Mouse (Mus musculus) limb, embryonic 13.5 days (tissue): Measurements from ENCODE around the gene Atp8a2. TPM values are rescaled to one million over a fixed set of nuclear protein-coding genes. Genes with fewer than 3 reads are reported as not detected.

Experiments
- ATAC-seq: fragments of 200-750 bp; cut with Nextera tagmentation; 2 replicates; pipeline ENCODE4 v1.8.0; 2017; ENCODE audit warnings: low read depth, moderate number of reproducible peaks, moderate TSS enrichment; ENCODE audit not compliant: low FRiP score
- H3K27ac ChIP-seq: fragments of 300-500 bp; sonication (generic); 2 replicates; pipeline ENCODE4 v1.5.1; 2015; ENCODE audit warnings: inconsistent platforms, mild to moderate bottlenecking, moderate library complexity
- H3K27me3 ChIP-seq: fragments of 300-500 bp; sonication (generic); 2 replicates; pipeline ENCODE4 v1.6.1; 2015; ENCODE audit warnings: mild to moderate bottlenecking, inconsistent platforms
- H3K36me3 ChIP-seq: fragments of 300-500 bp; sonication (generic); 2 replicates; pipeline ENCODE4 v1.6.1; 2015; ENCODE audit warnings: inconsistent platforms, mild to moderate bottlenecking, moderate library complexity
- H3K4me1 ChIP-seq: fragments of 300-500 bp; sonication (generic); 2 replicates; pipeline ENCODE4 v1.6.1; 2015; ENCODE audit warnings: inconsistent platforms
- H3K4me2 ChIP-seq: fragments of 300-500 bp; sonication (generic); replicated peaks from 2 replicates; pipeline ENCODE4 v1.6.1; 2015; ENCODE audit warnings: inconsistent platforms, mild to moderate bottlenecking, moderate library complexity
- H3K4me3 ChIP-seq: fragments of 300-500 bp; sonication (generic); 2 replicates; pipeline ENCODE4 v1.5.1; 2015; ENCODE audit warnings: moderate library complexity, mild to moderate bottlenecking, inconsistent platforms
- H3K9ac ChIP-seq: fragments of 300-500 bp; sonication (generic); 2 replicates; pipeline ENCODE4 v1.6.1; 2015; ENCODE audit warnings: mild to moderate bottlenecking, inconsistent platforms
- H3K9me3 ChIP-seq: fragments of 300-500 bp; sonication (generic); 2 replicates; pipeline ENCODE4 v1.6.1; 2016; ENCODE audit warnings: inconsistent platforms
- WGBS: fragments of 180-500 bp; shearing (Covaris S2); methylation state at CpG from one replicate; pipeline ENCODE4 v1.1.7; 2015; 5-methylcytosine and 5-hydroxymethylcytosine counted together
- polyA plus RNA-seq: library from polyadenylated mRNA; unstranded; fragments of >200 nt; fragmentation: Nextera tagmentation; extraction: Ambion mirVana; gene quantifications from 2 replicates; pipeline ENCODE4 v1.2.1, GENCODE M21; 2015

Atp8a2 gene
- polyA plus RNA-seq, 1 experiment from 2014 or later: 3.2 TPM

- Histone ChIP-seq H3K4me1 (no peaks in the 10 kb centered on the region), H3K27ac (no peak overlapping the region), H3K27me3 (no peaks in the 10 kb centered on the region), H3K9ac (no peak overlapping the region), H3K36me3 (no peaks in the 10 kb centered on the region), H3K4me3 (no peak overlapping the region), H3K9me3 (no peaks in the 10 kb centered on the region), H3K4me2 (no peak overlapping the region)
- ATAC-seq: no peak
- WGBS: 56% methylated on average over 1 of the region's 2 CpGs
Measured at GRCm38 (mm10) chr14:59978007-59978406, 219.0 kb downstream of the Atp8a2 start.

GRCm38 (mm10) chr14:59971221-59971730 lies 225.7 kb downstream of the Atp8a2 start:
- Histone ChIP-seq H3K9me3 (no peaks in the 10 kb centered on the region), H3K4me2 (no peak overlapping the region), H3K4me3 (no peak overlapping the region), H3K4me1 (peaks cover 18% of the 10 kb centered on the region), H3K36me3 (no peaks in the 10 kb centered on the region), H3K27me3 (0 out of 2 replicates have a peak, but pooled peaks cover 2% of the 10 kb centered on the region), H3K27ac (no peak overlapping the region), H3K9ac (no peak overlapping the region)
- ATAC-seq: no peak
- 38% methylated on average over 5 of the region's 5 CpGs for WGBS

GRCm38 (mm10) chr14:59969485-59970134 lies 227.4 kb downstream of the Atp8a2 start:
- no peak overlapping the region for H3K4me2 ChIP-seq
- H3K4me1 ChIP-seq: peaks cover 18% of the 10 kb centered on the region
- WGBS: 30% methylated on average over 7 of the region's 7 CpGs
- H3K27ac ChIP-seq: no peak overlapping the region
- no peak for ATAC-seq
- no peak overlapping the region for H3K9ac ChIP-seq
- H3K27me3 ChIP-seq: 0 out of 2 replicates have a peak, but pooled peaks cover 2% of the 10 kb centered on the region
- H3K36me3 ChIP-seq: no peaks in the 10 kb centered on the region
- no peak overlapping the region for H3K4me3 ChIP-seq
- H3K9me3 ChIP-seq: no peaks in the 10 kb centered on the region

DNA sequence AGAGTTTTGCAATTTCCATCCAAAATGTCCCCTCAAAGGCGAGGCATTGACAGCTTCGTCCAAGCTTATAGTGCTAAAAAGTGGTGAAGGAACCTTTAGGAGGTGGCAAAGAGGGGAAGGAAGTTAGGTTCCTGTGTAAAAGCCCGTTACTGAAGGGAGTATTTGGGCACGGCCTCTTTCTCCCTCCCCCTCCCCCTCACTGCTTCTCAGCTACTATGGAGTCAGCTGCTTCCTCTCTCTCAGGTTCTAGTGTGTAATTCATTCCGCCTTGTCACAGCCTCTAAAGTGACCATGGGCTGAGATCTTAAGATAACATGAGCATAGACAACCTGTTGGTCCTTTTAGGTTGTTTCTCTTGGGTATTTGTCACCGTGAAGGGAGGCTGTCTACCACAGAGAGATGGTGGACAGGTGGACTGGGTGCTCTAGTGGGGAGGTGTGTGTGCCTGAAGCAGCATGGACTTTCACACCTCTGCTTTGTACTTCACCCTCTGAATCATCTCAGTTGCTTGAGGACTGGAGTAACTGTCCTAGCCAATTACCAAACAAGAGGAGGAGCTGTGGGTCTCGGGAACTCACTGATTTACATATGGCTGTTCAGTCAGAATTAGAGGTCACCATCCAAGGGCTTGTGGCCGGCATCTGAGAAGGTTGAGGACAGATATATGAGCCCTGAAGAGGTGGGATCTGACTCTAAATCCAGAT lies 229.0 kb downstream of the Atp8a2 start:
- 70% methylated on average over 8 of the region's 8 CpGs for WGBS
- no peak for ATAC-seq
- peaks cover 18% of the 10 kb centered on the region for H3K4me1 ChIP-seq
- H3K4me3 ChIP-seq: no peak overlapping the region
- no peaks in the 10 kb centered on the region for H3K36me3 ChIP-seq
- H3K27me3 ChIP-seq: 0 out of 2 replicates have a peak, but pooled peaks cover 2% of the 10 kb centered on the region
- no peak overlapping the region for H3K9ac ChIP-seq
- H3K27ac ChIP-seq: no peak overlapping the region
- no peaks in the 10 kb centered on the region for H3K9me3 ChIP-seq
- H3K4me2 ChIP-seq: no peak overlapping the region

DNA sequence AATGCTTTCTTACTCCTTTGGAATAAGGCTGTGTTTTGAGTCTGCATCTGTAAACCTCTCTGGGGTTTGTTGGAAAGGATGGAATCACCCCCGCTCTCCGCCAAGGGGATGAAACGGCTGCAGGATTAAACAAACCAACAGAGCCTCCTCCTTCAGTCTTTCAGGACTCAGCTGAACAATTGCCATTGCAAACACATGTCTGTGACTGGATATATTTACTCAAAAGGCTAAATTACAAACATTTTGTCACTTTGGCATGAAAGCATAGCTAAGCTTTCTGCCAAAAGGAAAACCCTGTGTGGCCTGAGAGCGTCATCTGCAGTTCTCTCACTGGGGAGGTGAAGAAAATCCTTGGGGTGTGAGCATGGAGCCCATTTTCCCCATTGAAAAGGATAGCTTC lies 230.0 kb downstream of the Atp8a2 start:
- Histone ChIP-seq H3K9ac (no peak overlapping the region), H3K27ac (no peak overlapping the region), H3K4me2 (no peak overlapping the region), H3K36me3 (no peaks in the 10 kb centered on the region), H3K4me1 (peaks cover 18% of the 10 kb centered on the region), H3K27me3 (0 out of 2 replicates have a peak, but pooled peaks cover 2% of the 10 kb centered on the region), H3K9me3 (no peaks in the 10 kb centered on the region), H3K4me3 (no peak overlapping the region)
- ATAC-seq: no peak
- 83% methylated on average over 4 of the region's 4 CpGs for WGBS

DNA sequence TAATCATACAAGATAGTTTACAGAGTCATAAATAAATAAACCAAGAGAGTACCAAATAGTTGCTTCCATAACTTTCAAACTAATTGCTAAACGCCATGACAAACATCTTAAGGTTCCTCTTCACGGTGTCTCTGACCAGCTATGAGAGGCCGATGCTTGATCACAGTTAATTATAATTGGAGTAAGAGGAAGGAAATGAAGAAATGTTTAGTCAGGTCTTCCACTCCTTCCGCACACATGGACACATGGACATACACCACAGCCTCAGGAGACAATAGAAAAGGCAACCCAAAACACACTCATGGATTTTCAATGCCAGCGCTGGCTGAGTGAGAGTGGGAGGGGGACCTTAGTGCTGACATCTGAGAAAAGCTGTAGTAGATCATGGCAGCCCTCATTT lies 232.4 kb downstream of the Atp8a2 start:
- Histone ChIP-seq H3K9ac (no peak overlapping the region), H3K9me3 (no peaks in the 10 kb centered on the region), H3K36me3 (no peaks in the 10 kb centered on the region), H3K4me3 (no peak overlapping the region), H3K27me3 (no peaks in the 10 kb centered on the region), H3K4me1 (peaks cover 18% of the 10 kb centered on the region), H3K4me2 (no peak overlapping the region), H3K27ac (no peak overlapping the region)
- WGBS: 90% methylated on average over 5 of the region's 5 CpGs
- no peak for ATAC-seq

- H3K4me1 ChIP-seq: peaks cover 19% of the 10 kb centered on the region
- no peak overlapping the region for H3K9ac ChIP-seq
- 74% methylated on average over 9 of the region's 9 CpGs for WGBS
Measured at GRCm38 (mm10) chr14:59960961-59961360, 236.0 kb downstream of the Atp8a2 start.

DNA sequence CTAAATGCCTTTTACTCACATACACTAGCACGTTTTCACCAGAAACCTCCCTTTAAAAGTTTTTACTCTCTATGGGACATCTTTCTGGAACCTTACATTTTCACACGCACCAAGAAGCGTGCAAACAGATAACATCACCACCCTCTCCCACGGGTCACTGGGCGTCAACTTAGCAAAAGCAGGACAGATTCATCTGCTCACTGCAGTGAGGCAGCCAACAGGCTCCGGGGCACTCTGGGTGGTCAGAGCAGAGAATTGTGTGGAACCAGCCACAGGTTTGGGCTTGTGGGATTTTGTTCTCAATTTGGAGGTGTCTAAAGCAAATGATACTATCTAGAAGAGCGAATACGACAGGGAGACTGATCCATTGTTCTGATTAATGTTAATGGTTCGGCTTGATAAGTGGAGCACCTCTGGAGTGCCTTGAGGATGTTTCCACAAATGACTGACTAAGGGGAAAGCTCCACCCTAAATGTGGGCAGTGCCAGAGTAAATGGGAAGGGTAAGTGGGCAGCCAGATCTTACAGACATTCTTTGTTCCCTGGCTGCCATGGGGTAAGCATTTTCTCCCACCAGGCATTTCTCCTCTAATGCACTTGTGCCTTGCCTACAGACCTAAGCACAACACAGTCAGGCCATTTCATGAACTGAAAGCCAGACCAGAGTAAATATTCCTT lies 236.6 kb downstream of the Atp8a2 start:
- Histone ChIP-seq H3K27ac (no peak overlapping the region), H3K9ac (no peak overlapping the region), H3K4me3 (no peak overlapping the region), H3K4me2 (no peak overlapping the region), H3K9me3 (no peaks in the 10 kb centered on the region), H3K27me3 (no peaks in the 10 kb centered on the region), H3K4me1 (peaks cover 19% of the 10 kb centered on the region), H3K36me3 (no peaks in the 10 kb centered on the region)
- ATAC-seq: no peak
- 74% methylated on average over 9 of the region's 9 CpGs for WGBS

More at GRCm38 (mm10) chr14:59960961-59961360, 236.0 kb downstream of the Atp8a2 start:
- Histone ChIP-seq H3K36me3 (no peaks in the 10 kb centered on the region), H3K4me3 (no peak overlapping the region), H3K9me3 (no peaks in the 10 kb centered on the region), H3K4me2 (no peak overlapping the region), H3K27ac (no peak overlapping the region), H3K27me3 (no peaks in the 10 kb centered on the region)
- no peak for ATAC-seq

DNA sequence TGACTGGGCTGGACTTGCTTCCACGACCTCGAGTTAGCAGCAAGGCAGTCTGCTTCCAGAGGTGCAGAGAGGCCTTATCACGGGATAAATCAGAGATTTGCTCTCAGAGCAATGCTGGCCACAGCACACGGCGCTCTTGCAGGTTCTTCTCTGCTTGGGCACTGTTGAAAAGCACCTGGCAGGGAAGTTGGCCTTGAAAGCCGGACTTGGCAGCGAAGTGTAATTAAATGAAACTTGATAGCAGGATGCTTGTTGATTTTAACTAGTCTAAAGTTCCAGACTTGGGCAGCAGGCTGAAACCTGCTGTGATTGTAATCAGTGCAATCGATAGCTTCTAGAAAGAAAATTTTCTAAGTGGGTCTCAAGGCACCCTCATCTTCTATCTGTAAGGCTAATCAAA lies 237.3 kb downstream of the Atp8a2 start:
- no peaks in the 10 kb centered on the region for H3K27me3 ChIP-seq
- H3K27ac ChIP-seq: no peak overlapping the region
- 28% methylated on average over 8 of the region's 8 CpGs for WGBS
- no peaks in the 10 kb centered on the region for H3K36me3 ChIP-seq
- no peak overlapping the region for H3K9ac ChIP-seq
- no peaks in the 10 kb centered on the region for H3K9me3 ChIP-seq
- H3K4me3 ChIP-seq: no peak overlapping the region
- H3K4me1 ChIP-seq: peaks cover 19% of the 10 kb centered on the region
- H3K4me2 ChIP-seq: no peak overlapping the region
- ATAC-seq: no peak

GRCm38 (mm10) chr14:59949983-59950382 lies 247.0 kb downstream of the Atp8a2 start:
- peaks cover 10% of the 10 kb centered on the region for H3K4me1 ChIP-seq
- 0 out of 2 replicates have a peak, but pooled peaks have one; percentile 67 for ATAC-seq
- H3K36me3 ChIP-seq: no peaks in the 10 kb centered on the region
- H3K4me3 ChIP-seq: no peak overlapping the region
- no peak overlapping the region for H3K9ac ChIP-seq
- 0 out of 2 replicates have a peak, but pooled peaks cover 5% of the 10 kb centered on the region for H3K9me3 ChIP-seq
- no peaks in the 10 kb centered on the region for H3K27me3 ChIP-seq
- no peak overlapping the region for H3K4me2 ChIP-seq
- no peak overlapping the region for H3K27ac ChIP-seq
- WGBS: 8% methylated on average over 5 of the region's 5 CpGs

GRCm38 (mm10) chr14:59942864-59943611 lies 253.9 kb downstream of the Atp8a2 start:
- Histone ChIP-seq H3K9ac (no peak overlapping the region), H3K4me3 (no peak overlapping the region), H3K27ac (no peak overlapping the region), H3K36me3 (no peaks in the 10 kb centered on the region), H3K4me1 (peaks cover 15% of the 10 kb centered on the region), H3K27me3 (peaks cover 26% of the 10 kb centered on the region), H3K9me3 (no peaks in the 10 kb centered on the region), H3K4me2 (0 out of 2 replicates have a peak overlapping the region, but pooled peaks have one; percentile 11)
- 28% methylated on average over 7 of the region's 7 CpGs for WGBS
- peak; percentile 82; the same call in 1 of the 2 replicates for ATAC-seq
